Mouse (Mus musculus): ENCODE results near the gene Nlrc5.

Gene Nlrc5

DNA sequence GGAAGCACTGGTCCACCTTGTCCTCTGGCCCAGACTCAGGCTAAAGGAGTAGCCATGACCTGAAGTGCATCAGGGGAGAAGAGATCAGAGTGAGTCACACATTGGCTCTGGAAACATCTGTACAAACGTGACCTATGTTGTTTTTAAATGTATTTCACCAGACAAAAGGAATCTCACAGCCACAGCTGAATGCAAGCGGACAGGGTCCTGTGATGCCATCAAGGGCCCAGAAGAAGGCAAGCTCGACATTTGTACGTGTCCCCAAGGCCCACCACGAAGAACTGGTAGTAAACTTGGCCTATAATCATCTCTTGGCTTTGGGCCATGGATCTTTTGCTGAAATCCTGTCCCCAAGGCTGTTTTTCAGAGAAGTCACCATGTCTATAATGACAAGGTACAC, 35.5 kb downstream of the Nlrc5 start:
- in situ Hi-C loops (cut with MboI, MseI), result no loop called here

- in situ Hi-C loops (cut with MboI, MseI), result no loop called here
Measured at GRCm38 (mm10) chr8:94470794-94471193, 36.6 kb downstream of the Nlrc5 start.

GRCm38 (mm10) chr8:94471281-94471680, 37.1 kb downstream of the Nlrc5 start:
- in situ Hi-C loops (cut with MboI, MseI), result no loop called here

DNA sequence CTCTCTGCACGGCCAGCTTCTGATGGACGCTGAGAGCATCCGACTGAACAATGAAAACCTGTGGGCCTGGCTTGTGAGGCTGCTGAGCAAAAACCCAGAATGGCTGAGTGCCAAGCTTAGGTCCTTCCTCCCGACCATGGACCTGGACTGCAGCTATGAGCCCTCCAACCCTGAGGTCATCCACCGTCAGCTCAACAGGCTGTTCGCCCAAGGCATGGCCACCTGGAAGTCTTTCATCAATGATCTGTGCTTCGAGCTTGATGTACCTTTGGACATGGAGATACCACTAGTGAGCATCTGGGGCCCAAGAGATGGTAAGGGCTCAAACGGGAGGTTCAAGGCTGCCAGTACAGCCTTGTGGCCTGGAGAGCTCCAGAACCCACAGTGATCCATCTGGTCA, 38.6 kb downstream of the Nlrc5 start:
- in situ Hi-C loops (cut with MboI, MseI), result no loop called here

DNA sequence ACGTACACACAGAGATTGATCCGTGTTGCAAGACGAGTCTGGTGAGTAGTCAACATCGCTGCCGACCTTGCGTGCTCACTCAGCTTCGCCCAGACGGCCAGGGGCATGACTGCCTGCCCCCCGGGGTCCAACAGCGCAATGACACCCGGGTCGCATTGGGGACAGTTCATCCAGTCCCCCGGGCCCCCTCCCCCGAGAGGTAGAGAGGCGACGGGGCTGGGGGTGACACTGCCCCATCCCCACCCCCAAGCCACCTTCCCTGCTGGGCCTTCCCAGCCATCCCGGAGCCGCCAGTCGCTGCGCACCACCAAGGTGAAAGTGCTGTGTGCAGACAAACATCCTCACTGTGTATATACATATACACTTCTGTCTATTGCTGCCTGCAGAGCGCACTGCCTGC, 39.3 kb downstream of the Nlrc5 start:
- in situ Hi-C loops (cut with MboI, MseI), result no loop called here

DNA sequence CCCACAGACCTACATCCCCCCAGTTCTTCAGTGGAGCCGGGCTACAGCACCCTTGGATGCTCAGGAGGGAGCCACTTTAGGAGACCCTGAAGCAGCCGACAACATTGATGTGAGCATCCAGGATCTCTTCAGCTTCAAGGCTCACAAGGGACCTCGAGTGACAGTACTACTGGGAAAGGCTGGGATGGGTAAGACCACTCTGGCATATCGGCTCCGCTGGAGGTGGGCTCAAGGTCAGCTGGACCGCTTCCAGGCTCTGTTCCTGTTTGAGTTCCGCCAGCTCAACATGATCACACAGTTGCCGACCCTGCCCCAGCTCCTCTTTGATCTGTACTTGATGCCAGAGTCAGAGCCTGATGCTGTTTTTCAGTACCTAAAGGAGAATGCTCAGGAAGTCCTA, 41.6 kb downstream of the Nlrc5 start:
- in situ Hi-C loops (cut with MboI, MseI), result no loop called here

DNA sequence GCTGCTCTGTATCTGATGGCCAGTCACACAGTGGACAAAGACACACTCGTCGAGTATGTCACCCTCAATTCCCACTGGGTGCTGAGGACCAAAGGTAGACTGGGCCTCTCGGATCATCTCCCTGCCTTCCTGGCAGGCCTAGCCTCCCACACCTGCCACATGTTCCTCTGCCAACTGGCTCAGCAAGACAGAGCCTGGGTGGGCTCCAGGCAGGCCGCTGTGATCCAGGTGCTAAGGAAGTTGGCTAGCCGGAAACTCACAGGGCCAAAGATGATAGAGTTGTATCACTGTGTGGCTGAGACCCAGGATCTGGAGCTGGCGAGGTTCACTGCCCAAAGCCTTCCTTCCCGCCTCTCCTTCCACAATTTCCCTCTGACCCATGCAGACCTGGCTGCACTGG, 42.7 kb downstream of the Nlrc5 start:
- in situ Hi-C loops (cut with MboI, MseI), result no loop called here

GRCm38 (mm10) chr8:94482051-94482450, 47.9 kb downstream of the Nlrc5 start:
- in situ Hi-C loops (cut with MboI, MseI), result no loop called here

DNA sequence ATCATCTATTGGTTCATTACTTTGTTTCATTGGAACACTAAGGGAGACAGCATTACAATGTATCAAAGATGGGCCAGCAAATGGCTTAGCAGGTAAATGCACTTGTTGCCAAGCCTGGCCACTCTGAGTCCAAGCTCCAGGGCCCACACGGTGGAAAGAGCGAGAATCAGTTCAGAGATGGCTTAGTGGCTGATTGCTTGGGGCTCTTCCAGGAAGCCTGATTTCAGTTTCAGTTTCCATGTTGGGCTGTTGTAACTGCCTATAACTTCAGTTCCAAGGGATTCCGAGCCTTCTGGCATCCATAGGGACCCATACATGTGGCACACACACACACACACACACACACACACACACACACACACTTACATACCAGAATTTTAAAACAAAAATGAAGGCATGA, 51.1 kb downstream of the Nlrc5 start:
- in situ Hi-C loops (cut with MboI, MseI), result no loop called here

- in situ Hi-C loops (cut with MboI, MseI), result no loop called here
Measured at GRCm38 (mm10) chr8:94485882-94486281, 51.7 kb downstream of the Nlrc5 start.

GRCm38 (mm10) chr8:94488016-94488415, 53.9 kb downstream of the Nlrc5 start:
- in situ Hi-C loops (cut with MboI, MseI), result no loop called here

DNA sequence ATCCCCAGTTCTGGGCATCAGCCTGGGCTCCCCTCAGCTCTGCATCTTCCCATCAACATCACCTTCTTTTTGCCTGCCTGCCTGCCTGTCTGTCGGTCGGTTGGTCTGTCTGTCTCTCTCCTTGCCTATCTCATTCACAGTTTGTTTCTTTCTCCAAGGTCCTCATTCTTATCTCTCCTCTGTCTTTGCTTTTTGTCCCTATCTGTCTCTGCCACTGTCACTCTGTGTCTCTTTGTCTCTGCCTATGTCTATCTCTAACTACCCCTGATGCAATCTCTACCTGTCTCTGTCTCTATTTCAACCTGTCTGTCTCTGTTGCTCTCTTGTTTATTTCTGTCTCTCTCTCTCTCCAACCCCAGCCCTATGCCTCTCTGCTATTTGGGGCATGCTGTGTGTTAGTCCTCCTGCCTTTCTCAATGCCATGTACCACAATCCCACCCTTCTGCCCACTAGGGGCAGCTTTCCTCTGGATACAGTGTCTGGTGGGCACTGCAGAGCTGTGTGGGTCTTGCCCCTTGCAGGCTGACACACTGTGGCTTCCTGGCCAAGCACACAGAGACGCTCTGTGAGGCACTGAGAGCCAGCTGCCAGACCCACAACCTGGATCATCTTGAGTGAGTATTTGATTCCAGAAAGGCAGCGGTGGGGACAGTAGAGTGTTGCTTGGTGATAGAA, 55.8 kb downstream of the Nlrc5 start:
- in situ Hi-C loops (cut with MboI, MseI), result loop anchor here (5.0 kb wide), 1 partner anchor 158 kb away; no protein-coding TSS in a partner anchor

DNA sequence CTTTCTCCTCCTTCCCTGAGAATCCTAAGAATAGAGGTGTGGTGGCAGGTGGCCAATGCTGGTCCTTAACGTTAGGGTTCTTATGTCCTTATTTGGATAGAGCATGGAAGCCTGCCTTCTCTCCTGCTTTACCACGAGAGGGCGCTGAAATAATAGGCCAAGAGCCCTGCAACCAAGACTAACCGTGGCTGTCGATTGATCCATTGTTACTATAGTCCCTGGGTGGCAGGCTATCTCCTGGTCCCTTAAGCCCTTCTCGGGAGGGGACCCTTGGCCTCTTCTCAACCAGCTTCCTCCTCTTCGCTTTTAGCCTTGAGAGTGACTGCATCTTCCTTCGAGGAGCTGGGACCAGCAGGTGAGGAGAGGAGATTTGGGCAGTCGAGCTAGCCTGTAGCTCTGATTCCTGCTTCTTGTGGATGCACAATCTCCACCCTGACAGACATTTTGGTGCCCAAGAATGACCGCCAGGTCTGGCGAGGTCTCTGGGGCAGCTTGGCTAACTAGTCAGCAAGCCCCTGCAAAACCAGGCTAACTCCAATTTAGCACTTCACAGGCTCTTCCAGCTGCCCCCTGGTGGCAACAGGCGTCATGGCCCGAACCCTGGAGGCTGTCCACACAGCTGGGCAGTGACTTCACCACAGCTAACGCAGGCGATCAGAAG, 58.0 kb downstream of the Nlrc5 start:
- in situ Hi-C loops (cut with MboI, MseI), result loop anchor here (5.0 kb wide), 1 partner anchor 160 kb away; no protein-coding TSS in a partner anchor

GRCm38 (mm10) chr8:94493240-94493639, 59.1 kb downstream of the Nlrc5 start:
- in situ Hi-C loops (cut with MboI, MseI), result loop anchor here (5.0 kb wide), 1 partner anchor 161 kb away; no protein-coding TSS in a partner anchor

DNA sequence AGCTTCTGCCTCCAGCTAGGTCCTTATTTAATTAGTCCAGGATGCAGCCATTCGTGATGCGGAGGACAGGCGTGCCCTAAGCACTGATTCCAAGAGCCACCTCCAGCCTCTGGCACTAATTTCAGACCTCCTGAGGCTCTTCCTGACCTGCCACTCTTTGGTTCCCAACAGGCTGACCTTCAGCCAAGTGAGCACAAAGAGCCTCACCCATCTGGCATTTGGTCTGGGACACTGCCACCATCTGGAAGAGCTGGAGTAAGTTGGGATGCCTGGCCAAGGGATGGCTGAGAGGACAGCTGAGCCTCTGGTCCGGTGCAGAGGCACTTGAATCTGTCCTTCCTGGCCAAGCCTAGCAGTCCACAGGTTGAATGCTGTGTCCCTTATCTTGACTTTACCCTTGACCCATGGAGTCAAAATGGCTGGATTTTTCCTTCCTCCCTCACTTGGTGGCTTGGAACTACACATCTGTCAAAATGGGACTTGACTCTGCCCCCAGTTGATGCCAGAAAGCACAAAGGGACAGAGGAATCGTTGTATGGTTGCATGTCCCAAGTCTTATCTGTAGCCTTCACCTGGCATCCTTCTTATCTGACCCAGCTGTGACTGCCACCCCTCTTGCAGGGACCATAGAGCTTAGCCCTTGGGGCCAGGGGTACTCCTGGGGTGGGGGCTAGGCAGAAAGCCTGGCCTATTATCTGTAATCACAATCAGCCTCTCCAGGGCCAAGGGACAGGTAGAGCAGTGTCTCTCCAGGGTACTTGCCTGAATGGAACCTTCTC, 81.5 kb downstream of the Nlrc5 start:
- in situ Hi-C loops (cut with MboI, MseI), result no loop called here

DNA sequence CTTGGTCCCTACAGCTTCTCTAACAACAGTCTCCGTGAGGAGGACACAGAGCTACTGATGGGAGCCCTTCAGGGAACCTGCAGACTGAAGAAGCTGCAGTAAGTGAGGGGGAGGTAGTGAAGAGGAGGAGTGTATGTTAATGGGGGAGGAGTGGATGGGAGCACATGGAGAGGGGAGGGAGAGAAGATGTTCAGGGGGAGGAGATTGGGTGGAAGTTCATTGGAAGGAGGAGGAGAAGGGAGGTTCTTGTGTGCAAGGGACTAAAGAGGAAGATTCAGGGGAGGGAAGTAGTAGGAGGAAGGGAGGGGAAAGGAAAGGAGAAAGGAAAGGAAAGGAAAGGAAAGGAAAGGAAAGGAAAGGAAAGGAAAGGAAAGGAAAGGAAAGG, 82.0 kb downstream of the Nlrc5 start:
- in situ Hi-C loops (cut with MboI, MseI), result no loop called here

DNA sequence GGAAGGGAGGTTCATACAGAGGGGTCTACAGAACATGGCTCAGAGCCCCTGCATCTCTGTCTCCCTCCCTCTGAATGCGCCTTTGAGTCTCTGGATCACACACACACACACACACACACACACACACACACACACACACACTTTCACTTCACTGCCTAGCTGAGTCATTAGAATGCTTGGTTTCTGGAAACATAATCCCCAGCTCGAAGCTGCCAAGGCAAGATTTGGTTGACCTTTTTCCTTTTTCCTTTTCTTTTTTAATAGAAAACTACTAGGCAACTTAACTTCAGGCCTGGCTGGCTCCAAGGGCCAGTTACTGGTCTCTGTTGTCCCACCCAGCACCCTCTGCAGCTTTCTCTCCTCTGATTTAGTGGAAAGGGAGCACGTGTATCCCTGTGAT, 82.6 kb downstream of the Nlrc5 start:
- in situ Hi-C loops (cut with MboI, MseI), result no loop called here

DNA sequence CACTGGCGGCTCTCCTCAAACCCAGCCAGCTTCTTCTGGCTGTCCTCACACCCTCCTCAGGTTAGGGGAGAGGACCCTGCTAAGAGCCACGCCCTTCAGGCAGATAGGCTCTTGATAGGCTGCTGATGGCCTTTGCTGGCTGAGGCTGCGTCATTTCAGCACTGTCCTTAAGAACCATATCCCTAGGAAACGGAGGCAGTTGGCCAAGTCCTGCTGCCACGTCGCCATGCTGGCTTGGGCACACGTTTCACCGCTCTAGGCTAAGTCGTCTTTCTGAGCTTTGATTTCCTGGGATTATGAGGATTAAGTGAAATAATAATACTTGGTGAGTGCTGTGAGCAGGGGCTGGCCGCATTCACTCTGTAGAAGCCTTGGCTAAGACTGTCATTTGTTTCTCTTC, 84.2 kb downstream of the Nlrc5 start:
- in situ Hi-C loops (cut with MboI, MseI), result no loop called here

- in situ Hi-C loops (cut with MboI, MseI), result no loop called here
Measured at GRCm38 (mm10) chr8:94519021-94519420, 84.9 kb downstream of the Nlrc5 start.

DNA sequence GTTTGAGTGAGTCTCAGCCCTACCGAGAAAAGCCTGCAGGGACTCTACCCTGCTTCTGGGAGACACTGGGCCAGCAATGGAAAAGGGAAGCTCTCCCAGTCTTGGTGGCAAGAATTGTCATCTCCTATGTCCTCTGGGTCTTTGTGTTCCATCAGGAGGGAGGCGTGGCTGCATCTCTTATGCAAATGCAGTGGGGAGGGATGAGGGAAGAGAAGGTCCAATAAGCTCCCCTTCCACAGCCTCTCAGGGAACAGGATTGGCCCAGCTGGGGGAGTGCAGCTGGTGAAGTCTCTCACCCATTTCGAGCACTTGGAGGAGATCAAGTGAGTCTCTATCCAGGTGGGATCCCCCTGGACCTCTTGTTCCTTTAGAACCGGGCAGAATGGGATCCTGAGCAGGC, 87.3 kb downstream of the Nlrc5 start:
- in situ Hi-C loops (cut with MboI, MseI), result no loop called here

DNA sequence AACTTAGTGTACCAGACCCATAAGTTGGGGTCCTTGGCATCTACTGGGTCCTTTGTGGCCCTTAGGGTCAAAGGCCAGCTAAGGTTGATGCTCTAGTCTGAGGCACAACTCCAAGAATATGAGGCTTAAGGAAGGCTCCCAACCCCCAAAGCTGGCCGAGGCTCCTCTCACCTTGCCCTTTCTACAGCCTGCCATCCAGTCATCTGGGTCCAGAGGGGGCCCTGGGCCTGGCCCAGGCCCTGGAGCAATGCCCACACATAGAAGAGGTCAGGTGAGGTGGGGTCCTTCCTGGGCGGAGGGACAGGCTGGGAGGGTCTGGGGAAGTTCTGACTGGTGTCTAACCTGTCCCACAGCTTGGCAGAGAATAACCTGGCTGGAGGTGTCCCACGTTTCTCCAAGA, 88.3 kb downstream of the Nlrc5 start:
- in situ Hi-C loops (cut with MboI, MseI), result no loop called here

DNA sequence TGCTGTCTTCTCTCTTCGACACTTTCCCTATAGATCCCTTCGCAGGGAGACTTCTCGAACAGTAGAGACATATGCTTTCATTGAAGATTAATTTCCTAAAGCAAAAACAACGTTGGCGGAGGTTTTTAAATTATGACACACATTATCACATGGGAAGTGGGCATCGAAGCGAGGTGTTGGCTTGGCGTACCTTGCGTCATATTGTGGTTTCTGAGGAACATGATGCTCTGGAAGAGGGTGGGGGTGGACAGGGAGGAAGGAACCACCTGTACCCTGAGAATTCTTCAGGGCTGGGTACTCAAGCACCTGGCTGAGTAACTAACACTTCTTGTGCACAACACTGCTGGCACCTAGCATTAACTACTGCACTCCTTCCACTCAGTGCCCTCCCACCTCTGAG, 90.4 kb downstream of the Nlrc5 start:
- in situ Hi-C loops (cut with MboI, MseI), result no loop called here

DNA sequence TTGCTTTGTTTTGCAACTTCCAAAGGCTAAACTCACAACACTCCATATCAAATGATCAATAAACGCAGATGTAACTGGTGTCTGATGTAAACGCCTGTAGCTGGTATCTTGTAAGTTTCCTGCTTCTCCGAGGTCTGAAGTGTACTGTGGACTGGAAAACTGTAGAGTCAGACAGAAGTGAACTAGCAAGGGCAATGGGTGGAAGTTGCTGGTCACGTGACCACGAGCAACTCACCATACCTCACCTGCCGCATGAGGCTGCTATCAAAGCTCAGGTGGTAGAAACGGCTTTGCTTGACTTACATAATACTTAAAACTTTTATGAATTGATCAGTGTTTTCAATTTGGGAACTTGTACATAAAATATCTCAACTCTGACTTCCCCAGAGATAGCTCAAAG, 93.0 kb downstream of the Nlrc5 start:
- in situ Hi-C loops (cut with MboI, MseI), result no loop called here

Data from T-helper 1 cell (primary cell).